Mouse (Mus musculus) gastrocnemius, adult 8-10 months (tissue): ENCODE data around the gene Folr1. TPM values are rescaled to one million over a fixed set of nuclear protein-coding genes. Genes with fewer than 3 reads are reported as not detected.

Experiments
- DNase-seq, 2 experiments: peaks; one replicate each; pipeline ENCODE4 v3.0.0; 2022; ENCODE audit warnings: low spot score in 2 of 2
- total RNA-seq, 4 experiments: library from RNA; stranded (reverse); gene quantifications; 2 replicates each; pipeline ENCODE4 v1.2.4; 2022

The Folr1 gene
- total RNA-seq, 4 experiments from 2014 or later, result 1.1 to 1.6 (median 1.3) TPM

- no peak for DNase-seq
These were observed 2.1 kb downstream of the Folr1 start for GRCm38 (mm10) chr7:101868241-101869162.

DNA sequence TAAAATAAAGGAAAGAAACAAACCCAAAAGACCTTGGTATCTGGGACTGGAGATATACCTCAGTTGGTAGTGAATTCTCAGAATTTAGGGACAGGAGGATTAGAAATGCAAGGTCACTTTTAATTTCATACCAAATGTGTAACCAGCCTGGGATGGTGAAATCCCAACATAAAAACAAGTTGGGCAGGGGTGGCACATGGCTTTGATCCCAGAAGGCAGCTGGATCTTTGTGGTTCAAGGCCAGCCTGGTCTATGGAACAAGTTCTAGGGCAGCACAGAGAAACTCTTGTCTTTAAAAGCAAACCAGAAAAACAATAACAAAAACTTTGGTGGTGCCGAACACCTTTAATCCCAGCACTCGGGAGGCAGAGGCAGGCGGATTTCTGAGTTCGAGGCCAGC lies 3.1 kb downstream of the Folr1 start:
- DNase-seq, result no peak

DNA sequence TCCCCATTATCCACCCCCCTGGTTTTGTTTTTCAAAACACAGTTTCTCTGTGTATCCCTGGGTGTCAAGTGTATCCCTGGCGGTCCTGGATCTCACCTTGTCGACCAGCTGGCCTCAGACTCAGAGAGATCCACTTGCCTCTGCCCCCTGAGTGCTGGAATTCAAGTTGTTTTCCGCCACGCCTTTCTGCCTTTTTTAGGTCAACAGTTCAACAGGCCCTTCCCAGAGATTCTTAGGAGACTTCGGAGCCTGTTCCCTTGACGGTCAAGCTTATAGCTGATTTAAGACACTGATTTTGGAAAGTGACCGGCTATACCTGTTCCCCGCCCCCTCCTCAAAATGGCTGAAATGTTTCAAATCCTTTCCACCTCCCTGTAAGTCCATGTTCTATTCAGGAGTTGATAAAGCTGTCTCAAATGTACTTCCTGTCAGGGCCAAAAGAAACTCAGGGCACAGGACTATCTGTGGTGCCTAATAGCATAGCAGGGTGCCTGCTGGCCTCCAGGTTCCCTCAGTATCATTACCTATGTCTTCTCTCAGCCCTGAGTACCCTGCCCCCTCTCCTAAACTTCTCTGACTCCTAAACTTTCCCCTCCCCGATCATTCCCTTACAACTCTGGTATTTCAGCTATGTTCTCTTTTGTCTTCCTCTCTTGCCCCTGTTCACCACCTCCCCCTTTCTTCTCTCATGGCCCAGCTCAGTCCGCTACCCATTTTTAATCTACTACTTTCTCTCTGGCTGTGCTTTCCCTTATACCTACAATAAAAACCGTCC lies 3.9 kb downstream of the Folr1 start:
- no peak for DNase-seq

GRCm38 (mm10) chr7:101863415-101863814 lies 7.2 kb downstream of the Folr1 start, which contains the start of gene Anapc15:
Anapc15 (plus strand) TSS chr7:101863715.
- DNase-seq, result no peak

GRCm38 (mm10) chr7:101862291-101862690 lies 8.3 kb downstream of the Folr1 start:
- DNase-seq, result no peak

DNA sequence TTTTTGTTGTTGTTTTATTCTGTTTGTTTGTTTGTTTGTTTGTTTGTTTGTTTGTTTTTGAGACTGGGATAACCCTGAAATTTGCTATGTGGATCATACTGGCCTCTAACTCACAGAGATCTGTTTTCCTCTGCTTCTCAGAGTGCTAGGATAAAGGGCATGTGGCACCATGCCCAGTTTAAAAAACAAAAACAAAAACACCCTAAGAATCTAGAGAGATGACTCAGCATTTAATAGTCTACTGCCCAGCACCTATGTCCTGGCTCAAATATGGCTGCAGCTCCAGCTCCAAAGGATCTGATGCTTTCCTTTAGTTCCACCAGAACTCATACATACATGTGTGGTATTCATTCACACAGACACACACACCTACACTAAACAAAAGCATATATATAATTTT lies 9.6 kb downstream of the Folr1 start:
- DNase-seq, result no peak

DNA sequence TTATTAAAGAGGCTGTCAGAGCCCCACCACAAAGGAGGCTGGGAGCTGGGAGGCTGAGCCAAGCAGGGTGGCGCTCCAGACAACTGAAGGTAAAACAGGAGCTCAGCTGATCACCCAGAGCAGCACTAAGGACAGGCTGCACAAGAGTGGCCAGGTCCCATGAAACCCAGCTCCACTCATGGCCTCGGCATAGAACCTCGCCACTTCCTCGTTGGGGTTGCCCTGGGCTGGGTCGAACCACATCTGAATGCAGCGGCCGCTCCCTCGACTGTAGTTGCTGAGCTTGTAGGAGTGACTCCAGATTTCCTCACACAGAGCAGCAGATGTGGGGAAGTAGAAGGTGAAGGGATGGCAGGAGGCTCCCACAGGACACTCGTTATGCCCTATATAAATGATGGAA lies 12.2 kb downstream of the Folr1 start:
- no peak for DNase-seq

DNA sequence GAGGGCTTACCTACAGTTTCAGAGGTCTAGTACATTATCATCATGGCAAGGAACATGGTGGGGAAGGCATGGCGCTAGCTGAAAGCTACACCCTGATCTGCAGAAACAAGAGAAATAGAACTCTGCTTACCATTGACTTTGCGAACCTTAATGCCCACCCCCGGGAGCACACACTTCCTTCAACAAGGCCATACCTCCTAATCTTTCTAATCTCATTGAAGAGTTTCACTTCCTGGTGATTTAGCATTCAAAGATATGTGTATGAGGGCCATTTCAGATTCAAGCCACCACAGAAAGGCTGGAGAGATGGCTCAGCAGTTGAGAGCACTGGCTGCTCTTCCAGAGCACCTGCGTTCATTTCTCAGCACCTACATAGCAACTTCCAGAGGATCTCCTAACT lies 13.5 kb downstream of the Folr1 start, which contains the start of gene Folr2:
TSS of gene Folr2 (minus strand) at position 101 of the 400 bp plus-strand sequence.
- DNase-seq, result no peak

- DNase-seq, result no peak
These were observed 16.8 kb downstream of the Folr1 start for GRCm38 (mm10) chr7:101853816-101854215.

DNA sequence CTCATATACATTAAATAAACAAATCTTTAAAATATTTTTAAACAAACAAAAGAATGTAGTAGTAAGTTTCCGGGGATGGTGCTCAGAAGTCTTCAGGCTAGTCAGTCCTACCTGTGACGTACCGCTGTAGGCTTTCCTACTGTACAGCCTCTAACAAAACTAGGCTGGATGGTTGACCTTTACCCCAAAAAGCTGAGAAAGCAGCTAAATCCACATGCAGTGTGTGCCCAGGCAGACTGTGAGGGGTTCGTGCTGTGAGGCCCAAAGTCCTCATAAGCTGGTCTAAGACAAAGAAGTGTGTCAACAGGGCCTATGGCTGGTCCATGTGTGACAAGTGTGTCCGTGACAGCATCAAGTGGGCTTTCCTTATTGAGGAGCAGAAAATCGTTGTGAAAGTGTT lies 17.7 kb downstream of the Folr1 start:
- DNase-seq, result no peak

DNA sequence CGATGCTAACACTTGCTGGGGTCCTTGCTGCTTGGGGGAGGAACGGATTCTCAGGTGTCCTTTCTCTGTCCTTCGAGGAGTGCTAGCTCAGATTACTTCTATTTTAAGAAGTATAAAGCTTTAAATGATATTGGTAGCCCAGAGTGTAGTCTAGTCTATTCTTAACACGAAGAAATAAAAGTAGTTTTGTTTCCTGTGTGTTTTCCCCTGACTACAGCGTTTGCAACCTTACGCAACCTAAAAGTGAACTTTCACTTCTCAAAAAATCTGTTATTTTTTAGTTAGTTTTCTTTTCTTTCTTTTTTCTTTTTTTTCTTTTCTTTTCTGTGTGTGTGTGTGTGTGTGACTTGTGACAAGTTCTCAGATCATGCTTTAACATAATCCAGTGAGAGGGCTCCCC lies 18.9 kb downstream of the Folr1 start:
- DNase-seq, result no peak

GRCm38 (mm10) chr7:101847934-101848333 lies 22.7 kb downstream of the Folr1 start:
- DNase-seq, result no peak

DNA sequence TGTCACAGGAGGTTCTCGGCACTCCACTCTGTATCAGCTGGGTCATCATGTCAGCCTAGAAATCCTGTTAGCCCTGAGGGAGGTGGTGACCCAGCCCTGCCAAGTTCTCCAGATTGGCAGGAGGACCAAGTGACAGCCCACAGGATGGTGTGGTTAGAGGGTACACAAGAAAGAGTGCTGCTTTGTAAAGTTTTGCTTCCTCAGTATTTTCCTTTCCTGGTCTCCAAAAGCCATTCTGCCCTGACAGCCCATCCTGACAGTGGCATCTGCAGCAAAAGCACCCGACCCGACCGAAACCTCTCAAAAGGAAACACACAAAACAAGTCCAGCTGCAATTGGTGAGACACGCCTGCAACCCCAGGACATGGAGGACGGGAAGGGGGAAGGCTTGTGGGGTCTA lies 26.4 kb downstream of the Folr1 start:
- no peak for DNase-seq

GRCm38 (mm10) chr7:101837606-101838471 lies 32.7 kb downstream of the Folr1 start, which contains the start of gene Inppl1:
Inppl1 (minus strand) TSS chr7:101838229.
- peak; percentile 91 to 92 for DNase-seq

GRCm38 (mm10) chr7:101837154-101837605 lies 33.4 kb downstream of the Folr1 start:
- peak in 1 of 2 experiments; percentile 25 for DNase-seq

- peak in 1 of 2 experiments; percentile 46 for DNase-seq
These were observed 34.1 kb downstream of the Folr1 start for GRCm38 (mm10) chr7:101836271-101837153.

- DNase-seq, result no peak
These were observed 35.0 kb downstream of the Folr1 start for GRCm38 (mm10) chr7:101835457-101836109.

DNA sequence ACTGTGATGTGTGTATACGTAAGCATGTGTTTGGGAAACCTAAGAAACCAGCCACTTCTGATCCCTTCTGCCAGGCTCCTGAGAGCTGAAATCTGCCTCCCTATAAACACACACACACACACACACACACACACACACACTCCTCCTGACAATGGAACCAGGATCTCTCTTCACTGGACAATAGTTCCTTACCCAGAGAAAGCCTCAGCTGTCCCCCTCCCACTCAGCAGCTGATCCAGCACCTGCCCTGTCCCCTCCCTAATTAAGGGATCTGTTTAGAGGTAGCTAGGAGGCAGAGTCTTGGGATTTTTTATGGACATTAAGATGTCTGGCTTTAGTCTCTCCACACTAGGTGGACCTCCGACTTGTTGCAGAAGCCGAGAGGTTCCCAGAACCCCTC lies 35.7 kb downstream of the Folr1 start:
- DNase-seq, result no peak

DNA sequence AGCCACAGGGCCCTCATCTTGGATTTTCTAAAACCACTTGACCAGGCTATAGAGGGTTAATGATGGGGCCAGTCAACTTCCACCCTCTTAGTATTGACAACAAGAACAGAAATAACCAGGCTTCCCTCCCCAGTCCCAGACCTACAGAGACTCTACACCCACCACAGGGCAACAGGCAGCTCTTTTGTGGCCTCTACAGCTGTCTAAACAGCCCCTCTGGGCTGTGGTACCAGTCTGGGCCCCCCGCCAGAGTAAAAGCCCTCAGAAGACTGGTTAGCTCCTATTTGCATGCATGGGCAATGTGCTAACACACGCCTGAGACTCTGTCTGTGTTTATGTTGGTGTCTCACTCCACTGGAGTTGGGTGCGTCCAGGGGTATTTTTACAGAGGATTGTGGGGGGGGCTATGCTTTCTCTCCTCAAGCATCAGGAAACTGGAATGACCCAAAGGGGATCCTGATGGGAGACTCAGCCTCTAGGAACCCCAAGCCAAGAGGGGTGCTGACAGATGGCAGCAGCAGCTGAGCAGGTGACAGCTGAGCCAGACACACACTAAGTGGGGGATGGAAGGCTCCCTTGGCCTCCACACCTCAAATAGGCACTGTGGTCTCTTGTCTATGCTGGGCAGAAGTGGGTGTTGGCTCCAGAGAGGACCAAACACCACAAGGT lies 36.5 kb downstream of the Folr1 start:
- DNase-seq, result no peak
